Comparison of ENCODE assay signal across 8 mouse cellular contexts in genomic region chr12:69733518-69733917, GRCm38 (mm10). TPM values are rescaled to one million over a fixed set of nuclear protein-coding genes. Genes with fewer than 3 reads are reported as not detected.
DNase-seq lines count a peak whose midpoint lies in the region; ATAC-seq lines count a peak whose summit lies in the region.

No protein-coding gene starts in this region.

- no peak overlapping the region for H3K4me3 ChIP-seq in intestine, embryonic 16.5 days (ENCODE audit: low read length)

- no peak overlapping the region for H3K4me2 ChIP-seq in intestine, embryonic 16.5 days (ENCODE audit: low read depth, low read length)

- peak; percentile 91 for ATAC-seq in activated CD4-positive, CD25-positive, alpha-beta regulatory T cell, adult 4 months
- ATAC-seq in intestine, embryonic 16.5 days: 0 out of 2 replicates have a peak, but pooled peaks have one; percentile 48

- H3K9ac ChIP-seq in intestine, embryonic 16.5 days (ENCODE audit: low read depth, low read length): no peak overlapping the region

- no peak overlapping the region for H3K27ac ChIP-seq in intestine, embryonic 16.5 days (ENCODE audit: low read length)

- WGBS in intestine, embryonic 16.5 days: 5% methylated on average over 2 of the region's 2 CpGs

- peak; percentile 34 for DNase-seq in gastrocnemius, adult 18-20 months (ENCODE audit: low spot score)
- DNase-seq in gastrocnemius, postnatal 36 days: no peak
- DNase-seq in 3T3-L1 (ENCODE audit: low read depth, low spot score): peak; percentile 67
- peak; percentile 71 for DNase-seq in splenic B cell, adult 2 months (ENCODE audit: low read depth, low spot score)
- no peak for DNase-seq in spleen, adult 12 weeks (ENCODE audit: low spot score)
- no peak for DNase-seq in thymus, postnatal 36 days

- 0 out of 2 replicates have a peak, but pooled peaks cover 3% of the 10 kb centered on the region for H3K36me3 ChIP-seq in intestine, embryonic 16.5 days (ENCODE audit: control insufficient read depth, insufficient read depth, low read length)
- H3K36me3 ChIP-seq in splenic B cell, adult 2 months (ENCODE audit: control insufficient read depth, insufficient read depth, low read length, poor library complexity, severe bottlenecking): no peaks in the 10 kb centered on the region

- no peaks in the 10 kb centered on the region for H3K4me1 ChIP-seq in intestine, embryonic 16.5 days (ENCODE audit: control insufficient read depth, insufficient read depth, low read length)

- no peaks in the 10 kb centered on the region for H3K27me3 ChIP-seq in intestine, embryonic 16.5 days (replicated peaks; ENCODE audit: control insufficient read depth, insufficient read depth, low read length)
- no peaks in the 10 kb centered on the region for H3K27me3 ChIP-seq in splenic B cell, adult 2 months (ENCODE audit: control insufficient read depth, insufficient read depth, low read length, poor library complexity, severe bottlenecking)

- intact Hi-C loops in gastrocnemius, postnatal 36 days (cut with DNase I): loop anchor here (5.0 kb wide), 1 partner anchor 159 kb away; the partner anchor contains the start of genes Atl1 and Map4k5

- no peaks in the 10 kb centered on the region for H3K9me3 ChIP-seq in intestine, embryonic 16.5 days (ENCODE audit: control insufficient read depth, low read length)

RNA-seq across cellular contexts. Expression of gene Atp5s, which starts 8.8 kb away (rescaled TPM):
- 10 to 100 TPM; 20.1 to 23.3 TPM for total RNA-seq in gastrocnemius, adult 18-20 months (2021)
- total RNA-seq in gastrocnemius, postnatal 36 days (2021): 10 to 100 TPM; 16.4 to 19.6 TPM
- 10 to 100 TPM in 1 of 2 experiments, 1 to 10 TPM in 1; 9.2 to 14.0 TPM for polyA plus RNA-seq in activated CD4-positive, CD25-positive, alpha-beta regulatory T cell, adult 4 months (2017; shearing (Covaris generic))
- polyA plus RNA-seq in intestine, embryonic 16.5 days (2015; fragmentation: Nextera tagmentation; extraction: Ambion mirVana): 33.4 and 33.5 TPM in 2 replicates

RNA-seq across cellular contexts. Expression of gene L2hgdh, which starts 8.8 kb away (rescaled TPM):
- total RNA-seq in gastrocnemius, adult 18-20 months (2021): 10 to 100 TPM; 37.6 to 42.5 TPM
- 10 to 100 TPM; 36.2 to 37.7 TPM for total RNA-seq in gastrocnemius, postnatal 36 days (2021)
- polyA plus RNA-seq in activated CD4-positive, CD25-positive, alpha-beta regulatory T cell, adult 4 months (2017; shearing (Covaris generic)): 1 to 10 TPM; 2.4 to 3.7 TPM
- 21.3 and 22.8 TPM in 2 replicates for polyA plus RNA-seq in intestine, embryonic 16.5 days (2015; fragmentation: Nextera tagmentation; extraction: Ambion mirVana)

RNA-seq across cellular contexts. Expression of gene Sos2, which starts 51.9 kb away (rescaled TPM):
- 10 to 100 TPM; 49.7 to 55.4 TPM for total RNA-seq in gastrocnemius, adult 18-20 months (2021)
- total RNA-seq in gastrocnemius, postnatal 36 days (2021): 10 to 100 TPM; 39.8 to 40.4 TPM
- polyA plus RNA-seq in activated CD4-positive, CD25-positive, alpha-beta regulatory T cell, adult 4 months (2017; shearing (Covaris generic)): 10 to 100 TPM; 10.0 to 13.7 TPM
- polyA plus RNA-seq in intestine, embryonic 16.5 days (2015; fragmentation: Nextera tagmentation; extraction: Ambion mirVana): 7.0 and 7.2 TPM in 2 replicates

RNA-seq across cellular contexts. Expression of gene Cdkl1, which starts 57.5 kb away (rescaled TPM):
- total RNA-seq in gastrocnemius, adult 18-20 months (2021): 1 to 10 TPM; 1.0 to 1.6 TPM
- under 1 TPM; 0.54 to 0.94 TPM for total RNA-seq in gastrocnemius, postnatal 36 days (2021)
- polyA plus RNA-seq in activated CD4-positive, CD25-positive, alpha-beta regulatory T cell, adult 4 months (2017; shearing (Covaris generic)): not detected
- 1.5 and 2.2 TPM in 2 replicates for polyA plus RNA-seq in intestine, embryonic 16.5 days (2015; fragmentation: Nextera tagmentation; extraction: Ambion mirVana)

Comparison
In these comparisons a context has a peak if more than half of its experiments do, and no peak if none do; other contexts are left out.
1. DNase-seq: peak in gastrocnemius, adult 18-20 months (single experiment), 3T3-L1 (single experiment) and splenic B cell, adult 2 months (single experiment); none in gastrocnemius, postnatal 36 days (0 of 2), spleen, adult 12 weeks (single experiment) and thymus, postnatal 36 days (0 of 2).